Mouse (Mus musculus): ENCODE measurements at regions not wholly inside any gene's neighbourhood (a gene's known extent, or its start where the extent isn't known, plus 50 kb on each side); places are given as distances from the start of the nearest gene placed in this dataset.

DNA sequence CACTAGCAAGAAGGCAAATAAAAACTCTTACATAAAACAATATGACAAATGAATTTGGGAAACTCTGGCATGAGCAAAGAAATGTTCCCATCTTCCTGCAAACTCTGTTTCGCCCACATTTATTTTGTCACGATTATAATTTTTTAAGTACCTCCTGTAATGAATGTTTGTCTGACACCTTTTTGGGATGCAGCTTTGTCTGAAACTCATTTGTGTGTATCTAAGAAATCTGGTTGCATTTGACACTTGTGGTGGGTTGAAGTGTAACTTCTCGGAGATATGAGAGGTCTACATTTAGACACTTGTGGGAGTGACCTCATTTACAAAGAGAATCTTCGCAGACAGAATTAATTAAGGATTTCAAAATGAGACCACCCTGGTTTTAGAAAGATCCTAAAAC, 155.9 kb upstream of the Fam98a start:
- DNase-seq = no peak

DNA sequence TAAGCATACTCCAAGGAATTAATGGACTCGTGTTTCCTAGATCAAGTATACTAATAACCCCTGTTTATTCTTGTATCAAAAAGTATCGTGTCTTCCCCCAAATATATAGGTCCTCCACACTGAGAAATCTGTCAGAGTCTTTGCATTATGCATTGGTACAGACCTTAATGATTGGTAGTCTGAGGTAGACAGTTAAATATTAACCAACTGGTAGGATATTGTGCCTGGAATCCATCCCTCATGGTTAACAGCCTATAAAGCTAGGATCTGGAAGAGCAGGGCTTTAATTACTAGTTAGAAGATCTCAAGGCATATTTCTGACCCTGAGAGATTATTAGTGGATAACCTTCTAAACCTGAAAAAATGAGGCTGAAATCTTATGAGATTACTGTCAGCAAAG, 153.6 kb upstream of the Fam98a start:
- DNase-seq = no peak

DNA sequence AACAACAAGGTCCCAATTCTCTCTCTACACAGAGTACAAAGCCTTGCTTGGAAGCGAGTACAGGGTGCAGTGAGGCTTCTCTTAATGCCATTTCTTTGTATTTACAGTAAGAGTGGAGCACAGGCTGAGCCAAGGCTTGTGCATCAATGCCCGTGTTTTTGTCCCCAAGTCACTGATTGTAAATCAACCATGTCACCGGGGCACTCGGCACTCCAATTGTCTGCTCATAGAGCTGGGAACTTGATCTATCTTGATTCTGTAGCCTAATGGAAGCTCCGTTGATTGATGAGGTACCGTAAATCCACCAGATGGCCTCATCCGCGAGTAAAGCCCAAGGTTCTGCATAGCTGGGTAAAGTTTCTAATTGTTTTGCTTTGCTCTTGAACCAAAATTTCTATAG, 152.1 kb upstream of the Fam98a start:
- no peak for DNase-seq

DNA sequence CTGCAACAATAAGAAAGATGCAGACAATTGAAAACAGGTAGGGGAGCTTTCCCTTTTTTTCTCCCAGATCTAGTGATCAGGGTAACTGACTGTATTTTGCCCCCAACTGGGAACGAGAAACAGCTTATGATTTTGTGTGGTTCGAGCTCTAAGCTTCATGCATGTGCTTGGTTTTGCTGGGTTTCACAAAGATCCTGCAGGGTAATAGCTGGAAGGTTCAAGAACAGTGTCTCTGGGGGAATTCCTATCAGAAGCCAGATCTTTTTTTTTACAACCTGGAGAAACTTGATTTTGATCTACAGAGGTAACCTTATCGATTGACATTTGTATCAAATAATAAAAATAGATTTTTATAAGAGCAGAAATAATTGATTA, 145.0 kb upstream of the Fam98a start:
- DNase-seq = no peak

DNA sequence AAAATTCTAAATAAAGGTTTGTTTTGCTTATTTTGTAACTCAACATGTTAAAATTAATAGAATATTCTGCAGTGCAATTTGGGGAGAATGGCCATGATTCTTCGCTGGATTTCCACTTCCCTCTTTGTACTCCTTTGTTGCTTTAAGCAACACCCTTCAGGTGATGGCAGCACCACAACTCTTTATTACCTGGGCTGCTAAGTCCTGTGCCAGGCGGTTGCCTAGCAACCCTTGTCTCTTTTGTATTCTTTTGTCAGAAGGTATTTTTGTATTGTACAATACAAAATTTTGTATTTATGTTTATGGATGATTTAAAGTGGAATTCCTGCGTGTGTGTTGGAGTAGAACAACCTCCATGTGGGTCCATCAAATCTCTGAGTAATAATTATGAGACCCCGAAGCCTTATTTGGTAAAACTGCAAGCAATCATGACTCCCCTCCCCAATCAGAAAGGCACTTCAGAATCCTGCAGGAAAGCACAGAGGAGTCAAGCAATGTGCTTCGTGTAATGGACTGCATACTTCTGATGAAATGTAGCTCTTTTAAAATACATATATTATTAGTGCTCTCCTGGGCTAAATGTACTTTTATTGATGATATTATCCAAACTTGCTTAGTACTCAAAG, 144.5 kb upstream of the Fam98a start:
- DNase-seq = no peak

DNA sequence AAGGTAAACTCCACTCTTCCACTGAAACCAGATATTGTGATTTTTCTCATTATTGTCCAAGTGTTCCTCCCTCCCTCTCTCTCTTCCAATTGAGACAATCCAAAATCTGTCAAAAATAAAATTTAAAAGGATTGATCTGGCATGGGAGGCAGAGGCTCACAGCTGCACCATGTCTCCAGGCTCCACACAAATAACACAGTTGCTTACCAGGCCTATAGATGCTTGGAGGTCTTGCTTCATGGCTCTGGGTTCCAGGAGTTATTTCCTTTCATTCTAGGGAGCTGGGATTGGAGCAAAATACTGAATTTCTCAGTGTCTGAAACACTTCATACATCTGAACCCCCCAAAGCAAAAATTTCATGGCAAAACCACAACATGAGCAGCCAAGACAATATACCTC, 134.2 kb upstream of the Fam98a start:
- no peak for DNase-seq

DNA sequence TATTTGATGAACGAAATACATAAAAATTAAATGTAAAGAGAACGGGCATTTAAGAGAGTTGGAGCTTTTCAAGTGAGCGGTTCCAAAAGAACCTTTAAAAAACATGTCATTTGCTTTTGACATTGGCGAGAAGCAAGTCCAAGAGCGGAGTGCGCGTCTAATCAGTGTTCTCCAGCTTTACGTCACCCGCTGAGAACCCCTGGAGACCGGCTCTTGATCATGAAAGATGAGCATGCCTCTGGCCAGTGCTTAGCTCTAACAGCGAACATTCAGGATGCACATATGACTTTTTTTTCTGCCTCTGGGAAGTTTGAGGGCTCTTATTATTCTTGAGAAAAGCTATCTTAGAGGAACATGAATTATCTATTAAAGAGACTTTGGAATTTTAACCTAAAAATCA, 95.2 kb upstream of the Fam98a start:
- no peak for DNase-seq

DNA sequence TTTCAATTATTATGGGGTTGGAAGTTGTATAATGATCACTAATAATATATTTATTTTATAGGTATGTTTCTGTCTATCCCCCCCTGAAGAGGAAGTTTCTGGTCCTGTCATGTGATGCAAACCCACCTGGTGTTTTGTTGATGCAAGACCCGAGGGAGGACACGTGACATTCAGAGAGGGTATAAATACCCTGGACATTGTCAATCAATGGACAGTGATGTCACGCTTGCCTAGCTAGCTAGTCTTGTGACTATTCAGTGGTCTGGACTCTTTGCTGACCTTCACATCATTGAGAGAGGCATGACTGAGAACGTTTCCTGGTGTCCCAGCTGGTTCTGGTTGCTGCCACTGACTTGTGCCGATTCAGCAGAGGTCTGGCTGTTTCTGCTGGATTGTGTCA, 93.0 kb upstream of the Fam98a start:
- DNase-seq = no peak

DNA sequence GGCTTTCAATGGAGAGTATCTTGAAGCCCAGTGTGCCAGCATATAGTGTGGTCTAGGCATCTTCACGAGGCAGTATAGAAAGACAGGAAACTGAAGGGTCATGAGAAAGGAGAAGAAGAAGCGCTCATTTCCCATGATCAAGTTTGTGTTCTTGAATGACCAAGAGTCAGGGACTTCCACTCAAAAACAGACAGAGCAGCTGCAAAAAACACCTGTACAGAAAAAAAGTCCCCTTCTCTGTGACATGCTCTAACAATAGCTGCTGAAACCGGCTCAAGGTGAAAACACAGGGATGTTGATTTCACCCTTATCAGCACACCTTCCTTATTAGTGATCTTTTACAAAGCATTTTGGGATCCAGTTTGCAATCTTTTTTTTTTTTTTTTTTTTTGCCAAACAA, 90.6 kb upstream of the Fam98a start:
- no peak for DNase-seq

DNA sequence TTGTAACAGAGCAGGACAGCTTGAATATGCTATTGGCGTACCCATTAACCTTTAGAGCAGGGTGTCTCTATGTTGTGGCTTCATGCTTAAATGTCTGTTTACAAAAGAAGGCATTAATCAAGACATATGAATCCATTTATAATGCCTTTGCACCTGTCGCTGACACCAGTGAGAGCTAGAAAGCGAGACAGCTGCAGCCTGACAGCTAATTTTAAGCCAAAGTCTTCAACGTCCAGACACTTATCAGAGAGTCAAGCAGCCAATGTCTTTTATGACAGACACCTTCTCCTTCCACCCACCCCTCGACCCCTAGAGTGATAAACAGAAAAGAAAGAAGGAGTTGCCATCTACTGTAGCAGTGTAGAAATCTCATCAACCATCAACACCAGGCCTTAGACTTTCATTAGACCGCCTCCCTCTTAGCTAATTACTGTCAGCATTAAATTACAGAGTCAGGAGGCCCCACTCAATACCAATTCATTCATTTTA, 89.3 kb upstream of the Fam98a start:
- no peak for DNase-seq

DNA sequence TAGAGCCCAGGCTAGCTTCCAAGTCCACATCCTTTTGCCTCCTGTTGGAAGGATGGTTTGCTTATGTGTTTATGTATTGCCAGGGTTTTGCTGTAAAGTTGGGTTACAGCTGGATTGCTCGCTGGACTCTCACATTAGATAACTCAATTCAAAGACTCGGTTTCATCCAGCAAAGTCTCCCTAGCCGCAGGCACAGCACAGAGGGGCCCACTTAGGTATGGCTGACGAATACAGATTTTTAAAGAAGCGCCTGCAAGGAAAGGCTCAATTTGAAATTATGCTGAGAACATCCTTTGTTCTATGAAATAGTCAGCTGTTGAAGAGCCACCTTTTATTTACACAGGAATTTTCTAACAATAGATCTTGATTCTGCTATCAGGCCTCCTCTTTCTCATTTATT, 88.8 kb upstream of the Fam98a start:
- no peak for DNase-seq

DNA sequence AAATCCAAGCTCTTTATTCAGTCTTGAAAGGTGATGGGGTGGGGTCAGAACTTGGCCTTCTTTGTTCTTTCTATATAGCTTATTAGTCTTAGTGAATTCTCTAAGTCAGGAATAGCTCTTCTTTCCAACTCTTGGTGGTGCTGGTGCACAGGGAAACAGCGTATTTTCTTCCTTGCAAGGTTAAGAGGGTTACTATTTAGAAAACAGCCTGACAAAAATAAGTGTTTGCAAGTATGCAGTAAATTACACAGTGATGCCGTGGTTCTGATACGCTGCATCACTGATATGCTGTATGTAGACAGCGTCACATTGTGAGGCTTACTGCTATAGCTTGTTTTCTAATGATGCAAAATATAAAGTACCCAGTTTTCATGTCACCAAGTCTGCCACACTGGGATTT, 78.1 kb upstream of the Fam98a start:
- DNase-seq = no peak

DNA sequence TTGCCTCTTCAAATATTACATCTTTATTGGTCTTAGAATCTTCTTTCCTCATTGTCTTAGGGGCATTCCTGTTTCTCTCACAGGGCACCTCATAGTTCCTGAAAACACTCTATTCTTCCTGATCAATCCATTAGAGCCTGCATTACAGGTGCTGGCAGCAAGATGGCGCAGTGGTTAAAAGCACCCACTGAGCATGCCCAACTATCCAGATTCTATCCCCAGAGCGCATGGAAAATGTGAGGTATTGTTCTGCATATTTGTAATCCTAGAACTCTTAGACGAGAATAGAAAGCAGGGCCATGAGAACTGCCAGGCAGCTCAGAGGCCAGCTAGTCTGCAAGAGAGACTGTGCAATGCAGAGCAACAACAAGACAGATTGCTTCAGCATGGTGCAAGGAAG, 67.7 kb upstream of the Fam98a start:
- DNase-seq = no peak

DNA sequence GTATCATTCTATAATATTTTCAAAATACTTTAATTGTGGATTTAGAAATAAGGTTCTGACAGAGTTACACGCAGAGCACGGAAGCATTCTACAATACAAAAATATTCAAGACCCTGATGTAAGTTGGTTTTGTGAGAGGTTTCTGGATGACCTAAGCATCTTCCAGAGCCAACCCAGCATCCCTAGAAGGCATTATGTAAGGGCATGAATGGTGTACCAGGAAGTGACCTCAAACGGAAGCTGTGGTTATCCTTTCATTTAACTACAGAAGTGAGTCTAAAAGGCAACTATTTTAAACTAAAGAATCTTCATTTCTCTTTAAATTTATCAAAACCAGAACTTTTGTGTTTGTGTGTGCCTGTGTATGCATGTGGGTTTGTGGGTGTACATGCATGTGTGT, 66.8 kb upstream of the Fam98a start:
- DNase-seq = no peak

DNA sequence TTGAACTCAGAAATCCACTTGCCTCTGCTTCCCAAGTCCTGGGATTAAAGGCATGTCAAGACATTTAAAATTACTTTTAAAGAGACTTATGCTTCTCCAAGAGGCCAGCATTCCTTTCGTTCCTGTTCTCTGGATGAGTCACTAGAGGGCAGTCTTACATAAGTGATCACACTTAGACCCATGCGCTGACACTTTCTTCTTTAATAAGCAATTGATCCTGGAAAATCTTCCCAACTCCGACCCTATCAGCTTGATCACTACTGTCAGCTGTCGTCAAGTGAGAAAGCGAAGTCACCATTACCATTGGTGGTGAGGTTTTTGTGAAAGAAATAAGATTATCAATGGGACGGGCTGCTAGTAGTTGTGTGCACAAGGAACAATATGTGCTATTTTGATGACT, 65.5 kb upstream of the Fam98a start:
- peak; percentile 3 for DNase-seq

DNA sequence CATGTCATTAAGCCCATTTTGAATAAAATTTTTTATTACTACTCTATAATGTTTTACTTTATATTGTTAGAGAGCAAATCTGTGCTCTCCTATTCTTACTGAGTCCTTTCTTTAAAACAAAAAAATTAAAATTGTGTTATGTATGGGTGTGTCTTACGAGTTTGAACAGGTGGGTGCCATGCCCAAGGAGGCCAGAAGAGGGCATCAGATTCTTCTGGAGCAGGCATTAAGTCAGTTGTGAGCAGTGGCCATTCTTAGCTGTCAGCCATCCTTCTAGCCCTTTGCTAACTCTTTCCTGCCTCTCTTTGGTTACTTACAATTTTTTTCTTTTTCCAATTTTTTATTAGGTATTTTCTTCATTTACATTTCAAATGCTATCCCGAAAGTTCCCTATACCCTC, 63.6 kb upstream of the Fam98a start:
- DNase-seq = no peak

DNA sequence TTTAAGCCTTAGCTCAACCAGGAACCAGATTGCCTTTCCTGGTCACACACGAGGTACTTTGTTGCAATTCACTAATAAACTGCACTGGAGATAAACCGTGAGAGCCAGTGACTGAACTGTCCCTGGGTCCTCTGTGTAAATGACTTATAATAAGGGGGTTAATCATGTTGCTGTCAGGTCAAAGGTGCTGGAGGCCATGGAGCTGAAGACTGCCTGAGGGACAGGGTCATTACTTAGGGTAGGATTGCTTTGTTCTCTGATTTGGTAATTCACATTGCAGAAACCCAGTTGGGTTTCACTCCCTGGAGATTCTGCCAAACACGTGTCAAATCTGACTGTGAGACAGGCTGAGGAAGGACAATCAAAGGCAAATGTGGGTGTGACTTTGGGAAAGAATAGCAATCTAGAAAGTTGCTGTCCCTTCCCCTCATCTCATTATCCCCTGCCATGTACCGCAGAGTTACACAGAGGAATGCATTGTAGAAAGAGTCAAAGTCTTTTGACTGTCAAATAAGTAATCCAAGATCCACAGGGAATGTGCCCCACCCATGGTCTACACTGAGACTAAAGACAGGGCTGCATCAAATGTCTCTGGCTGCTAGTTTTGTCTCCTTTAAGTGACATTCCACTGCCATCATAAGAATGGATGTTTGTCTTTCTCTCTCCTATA, 51.8 kb upstream of the Fam98a start:
- DNase-seq = no peak
